Mouse (Mus musculus): ENCODE measurements around the gene Osbpl5. TPM values are rescaled to one million over a fixed set of nuclear protein-coding genes. Genes with fewer than 3 reads are reported as not detected.

The Osbpl5 gene
- 36.2 and 37.1 TPM in 2 replicates for polyA plus RNA-seq (2012; rRNA removed)

- DNase-seq (ENCODE audit: extremely low spot score in 1 of 2, low spot score in 1 of 2) = peak; percentile 60 to 72
These were observed at the start of gene Osbpl5 for GRCm38 (mm10) chr7:143756125-143757026. TSS of gene Osbpl5 (minus strand) at chr7:143756985.

GRCm38 (mm10) chr7:143805199-143805624, 48.4 kb upstream of the Osbpl5 start:
- peak; percentile 27 to 63 for DNase-seq (ENCODE audit: extremely low spot score in 1 of 2, low spot score in 1 of 2)

GRCm38 (mm10) chr7:143801195-143802065, 44.6 kb upstream of the Osbpl5 start:
- DNase-seq (ENCODE audit: extremely low spot score in 1 of 2, low spot score in 1 of 2) = no peak

- DNase-seq (ENCODE audit: extremely low spot score in 1 of 2, low spot score in 1 of 2) = no peak
These were observed 44.0 kb upstream of the Osbpl5 start for GRCm38 (mm10) chr7:143800770-143801169.

- DNase-seq (ENCODE audit: extremely low spot score in 1 of 2, low spot score in 1 of 2) = no peak
These were observed 42.0 kb upstream of the Osbpl5 start for GRCm38 (mm10) chr7:143798783-143799182.

GRCm38 (mm10) chr7:143793121-143793520, 36.3 kb upstream of the Osbpl5 start:
- peak in 1 of 2 experiments; percentile 16 for DNase-seq (ENCODE audit: extremely low spot score in 1 of 2, low spot score in 1 of 2)

GRCm38 (mm10) chr7:143792336-143792985, 35.7 kb upstream of the Osbpl5 start:
- DNase-seq (ENCODE audit: extremely low spot score in 1 of 2, low spot score in 1 of 2) = no peak

- DNase-seq (ENCODE audit: extremely low spot score in 1 of 2, low spot score in 1 of 2) = peak; percentile 51 to 68
These were observed 27.4 kb upstream of the Osbpl5 start, which contains the start of gene Mrgpre for GRCm38 (mm10) chr7:143783996-143784829. TSS of gene Mrgpre (minus strand) at chr7:143784500.

GRCm38 (mm10) chr7:143783378-143783995, 26.7 kb upstream of the Osbpl5 start:
- DNase-seq (ENCODE audit: extremely low spot score in 1 of 2, low spot score in 1 of 2) = peak in 1 of 2 experiments; percentile 10

GRCm38 (mm10) chr7:143777375-143777774, 20.6 kb upstream of the Osbpl5 start:
- no peak for DNase-seq (ENCODE audit: extremely low spot score in 1 of 2, low spot score in 1 of 2)

GRCm38 (mm10) chr7:143776137-143776536, 19.4 kb upstream of the Osbpl5 start:
- no peak for DNase-seq (ENCODE audit: extremely low spot score in 1 of 2, low spot score in 1 of 2)

- DNase-seq (ENCODE audit: extremely low spot score in 1 of 2, low spot score in 1 of 2) = no peak
These were observed 12.7 kb upstream of the Osbpl5 start for GRCm38 (mm10) chr7:143769461-143769860.

- no peak for DNase-seq (ENCODE audit: extremely low spot score in 1 of 2, low spot score in 1 of 2)
These were observed 11.5 kb upstream of the Osbpl5 start for GRCm38 (mm10) chr7:143768267-143768666.

GRCm38 (mm10) chr7:143766893-143767292, 10.1 kb upstream of the Osbpl5 start, which contains the start of gene Mrgprg:
TSS of gene Mrgprg (minus strand) at chr7:143766993.
- no peak for DNase-seq (ENCODE audit: extremely low spot score in 1 of 2, low spot score in 1 of 2)

- DNase-seq (ENCODE audit: extremely low spot score in 1 of 2, low spot score in 1 of 2) = no peak
These were observed 8.2 kb upstream of the Osbpl5 start for GRCm38 (mm10) chr7:143764876-143765530.

- no peak for DNase-seq (ENCODE audit: extremely low spot score in 1 of 2, low spot score in 1 of 2)
These were observed 7.0 kb upstream of the Osbpl5 start for GRCm38 (mm10) chr7:143763794-143764193.

GRCm38 (mm10) chr7:143758956-143759355, 2.2 kb upstream of the Osbpl5 start:
- DNase-seq (ENCODE audit: extremely low spot score in 1 of 2, low spot score in 1 of 2) = no peak

- no peak for DNase-seq (ENCODE audit: extremely low spot score in 1 of 2, low spot score in 1 of 2)
These were observed 911 bp upstream of the Osbpl5 start for GRCm38 (mm10) chr7:143757696-143758095.

- DNase-seq (ENCODE audit: extremely low spot score in 1 of 2, low spot score in 1 of 2) = peak in 1 of 2 experiments; percentile 78
These were observed 224 bp upstream of the Osbpl5 start for GRCm38 (mm10) chr7:143757027-143757390.
